Mouse (Mus musculus) forebrain, postnatal 0 days (tissue): ENCODE data around the gene Ash1l. TPM values are rescaled to one million over a fixed set of nuclear protein-coding genes. Genes with fewer than 3 reads are reported as not detected.

Experiments used
- ATAC-seq: fragments of 200-750 bp; cut with Nextera tagmentation; 2 replicates; pipeline ENCODE4 v1.8.0; 2017; ENCODE audit warnings: mild to moderate bottlenecking, moderate library complexity
- DNase-seq: peaks from one replicate; pipeline ENCODE4 v3.0.0-alpha.2; 2015
- H3K27ac ChIP-seq: fragments of 300-500 bp; sonication (generic); 2 replicates; pipeline ENCODE4 v1.5.1; 2014; ENCODE audit warnings: low read depth, mild to moderate bottlenecking, antibody characterized with exemption, low read length, moderate library complexity, mixed read lengths
- H3K27me3 ChIP-seq: fragments of 300-500 bp; sonication (generic); 2 replicates; pipeline ENCODE4 v1.6.1; 2014; ENCODE audit warnings: mild to moderate bottlenecking, low read length, mixed read lengths; ENCODE audit not compliant: insufficient read depth
- H3K36me3 ChIP-seq: fragments of 300-500 bp; sonication (generic); 2 replicates; pipeline ENCODE4 v1.6.1; 2014; ENCODE audit warnings: mild to moderate bottlenecking, moderate library complexity; ENCODE audit not compliant: insufficient read depth
- H3K4me1 ChIP-seq: fragments of 300-500 bp; sonication (generic); 2 replicates; pipeline ENCODE4 v1.6.1; 2014; ENCODE audit warnings: antibody characterized with exemption; ENCODE audit not compliant: insufficient read depth
- H3K4me2 ChIP-seq: fragments of 300-500 bp; sonication (generic); 2 replicates; pipeline ENCODE4 v1.6.1; 2014; ENCODE audit warnings: low read depth, mild to moderate bottlenecking, moderate library complexity
- H3K4me3 ChIP-seq: fragments of 300-500 bp; sonication (generic); 2 replicates; pipeline ENCODE4 v1.5.1; 2014; ENCODE audit warnings: low read depth, low read length, mixed read lengths
- H3K9ac ChIP-seq: fragments of 300-500 bp; sonication (generic); 2 replicates; pipeline ENCODE4 v1.6.1; 2014; ENCODE audit warnings: mild to moderate bottlenecking
- H3K9me3 ChIP-seq: fragments of 300-500 bp; sonication (generic); 2 replicates; pipeline ENCODE4 v1.6.1; 2016; ENCODE audit warnings: low read length
- CTCF ChIP-seq: sonication (generic); IDR thresholded peaks from 2 replicates; pipeline ENCODE4 v1.5.1; 2016; ENCODE audit warnings: antibody characterized with exemption, control low read depth, low read depth
- WGBS: fragments of 180-500 bp; shearing (Covaris S2); extraction: QIAGEN DNeasy Blood & Tissue Kit; methylation state at CpG from one replicate; pipeline ENCODE4 v1.1.7; 2014; 5-methylcytosine and 5-hydroxymethylcytosine counted together
- polyA plus RNA-seq: library from polyadenylated mRNA; unstranded; fragments of >200 nt; fragmentation: Nextera tagmentation; extraction: Ambion mirVana; gene quantifications from 2 replicates; pipeline ENCODE4 v1.2.1, GENCODE M21; 2015
- total RNA-seq: library from RNA; depleted of rRNA; stranded (reverse); fragments of >200 nt; gene quantifications from 2 replicates; pipeline ENCODE4 v1.2.3, GENCODE M21; 2014

The Ash1l gene
- total and polyA plus RNA-seq, 2 experiments from 2014 or later = 12.8 to 28.9 TPM

- Histone ChIP-seq H3K4me3 (peak within 1 kb of the TSS; percentile 69), H3K27me3 (no peaks in the 10 kb centered on the region), H3K4me2 (peak within 1 kb of the TSS; percentile 75), H3K27ac (peak within 1 kb of the TSS; percentile 83), H3K9me3 (no peaks in the 10 kb centered on the region), H3K4me1 (peaks cover 6% of the 10 kb centered on the region; the same call in 1 of the 2 replicates), H3K36me3 (peaks cover 33% of the 10 kb centered on the region), H3K9ac (peak within 1 kb of the TSS; percentile 76)
- WGBS = under 1% methylated on average over 62 of the region's 62 CpGs
- TF ChIP-seq CTCF = peak; percentile 39
- ATAC-seq (peak; percentile 99), DNase-seq (peak; percentile 94)
These were observed 36.7 kb upstream of the Ash1l start, which contains the start of gene Msto1 for GRCm38 (mm10) chr3:88913511-88914383. Gene Msto1, minus strand, starts transcription at chr3:88913999.

DNA sequence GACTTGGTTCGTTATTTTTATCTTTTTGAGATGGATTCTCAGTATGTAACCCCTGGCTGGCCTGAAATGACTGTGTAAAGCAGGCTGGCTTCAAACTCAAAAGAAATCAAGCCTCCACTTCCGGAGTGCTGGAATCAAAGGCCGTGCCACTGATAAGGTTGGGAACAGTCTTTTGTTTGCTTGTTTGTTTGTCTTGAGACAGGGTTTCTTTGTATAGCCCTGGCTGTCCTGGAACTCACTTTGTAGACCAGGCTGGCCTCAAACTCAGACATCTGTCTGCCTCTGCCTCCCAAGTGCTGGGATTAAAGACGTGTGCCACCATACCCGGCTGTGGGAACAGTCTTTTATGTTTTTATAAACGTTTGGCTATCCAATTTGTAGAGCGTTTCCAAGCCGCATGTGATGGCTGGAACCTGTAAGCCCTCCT lies 36.0 kb upstream of the Ash1l start:
- no peaks in the 10 kb centered on the region for H3K9me3 ChIP-seq
- WGBS = 28% methylated on average over 8 of the region's 8 CpGs
- H3K4me1 ChIP-seq = peaks cover 6% of the 10 kb centered on the region; the same call in 1 of the 2 replicates
- no peaks in the 10 kb centered on the region for H3K27me3 ChIP-seq
- ATAC-seq (peak; percentile 5; the same call in 1 of the 2 replicates), DNase-seq (no peak)
- peak overlapping the region; percentile 69 for H3K4me3 ChIP-seq
- H3K36me3 ChIP-seq = peaks cover 28% of the 10 kb centered on the region
- H3K9ac ChIP-seq = peak overlapping the region; percentile 76
- peak overlapping the region; percentile 75 for H3K4me2 ChIP-seq
- H3K27ac ChIP-seq = peak overlapping the region; percentile 83
- no peak for TF ChIP-seq CTCF

- ATAC-seq = no peak
- Histone ChIP-seq H3K36me3 (peaks cover 33% of the 10 kb centered on the region), H3K9ac (no peak overlapping the region), H3K9me3 (0 out of 2 replicates have a peak, but pooled peaks cover 3% of the 10 kb centered on the region), H3K4me2 (no peak overlapping the region), H3K4me1 (peaks cover 6% of the 10 kb centered on the region; the same call in 1 of the 2 replicates), H3K27me3 (no peaks in the 10 kb centered on the region), H3K27ac (no peak overlapping the region), H3K4me3 (no peak overlapping the region)
- no peak for TF ChIP-seq CTCF
- WGBS = 80% methylated on average over 13 of the region's 13 CpGs
- DNase-seq = no peak
These were observed 31.4 kb upstream of the Ash1l start for GRCm38 (mm10) chr3:88918981-88919380.

GRCm38 (mm10) chr3:88921411-88921810 lies 29.0 kb upstream of the Ash1l start:
- Histone ChIP-seq H3K27me3 (no peaks in the 10 kb centered on the region), H3K9me3 (0 out of 2 replicates have a peak, but pooled peaks cover 3% of the 10 kb centered on the region), H3K36me3 (peaks cover 55% of the 10 kb centered on the region), H3K4me1 (no peaks in the 10 kb centered on the region), H3K27ac (no peak overlapping the region), H3K4me2 (no peak overlapping the region), H3K4me3 (no peak overlapping the region), H3K9ac (no peak overlapping the region)
- WGBS = 95% methylated on average over 9 of the region's 9 CpGs
- ATAC-seq (no peak), DNase-seq (no peak)
- TF ChIP-seq CTCF = no peak

DNA sequence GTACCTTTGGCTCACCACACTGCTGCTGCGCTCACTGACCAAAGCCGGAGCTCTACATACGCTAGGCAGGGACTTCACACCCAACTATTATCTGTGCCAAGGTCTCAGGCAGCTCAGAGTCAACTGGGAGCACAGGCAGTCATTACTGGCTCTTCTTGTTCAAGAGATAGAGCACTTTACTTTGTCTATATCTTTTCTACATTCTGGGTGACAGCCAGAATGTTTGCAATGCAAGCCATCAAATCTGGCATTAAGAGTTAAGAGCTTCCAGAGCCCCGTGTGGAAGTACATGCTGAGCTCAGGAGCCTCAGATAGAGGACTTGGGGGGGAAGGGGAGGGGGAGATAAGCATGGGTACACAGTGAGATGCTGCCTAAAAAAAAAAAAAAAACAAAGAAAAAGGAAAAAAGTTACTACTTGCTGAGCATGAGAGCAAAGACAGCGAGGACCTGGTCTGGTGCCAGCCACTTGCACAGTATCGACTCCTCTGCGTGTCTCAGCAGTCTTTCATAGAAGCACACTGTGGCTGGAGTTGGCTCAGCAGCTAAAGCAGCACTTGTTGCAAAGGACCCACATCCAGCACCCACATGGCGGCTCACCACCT lies 26.3 kb upstream of the Ash1l start:
- Histone ChIP-seq H3K9me3 (0 out of 2 replicates have a peak, but pooled peaks cover 3% of the 10 kb centered on the region), H3K9ac (no peak overlapping the region), H3K27me3 (no peaks in the 10 kb centered on the region), H3K4me2 (no peak overlapping the region), H3K4me1 (no peaks in the 10 kb centered on the region), H3K36me3 (peaks cover 82% of the 10 kb centered on the region), H3K4me3 (no peak overlapping the region), H3K27ac (no peak overlapping the region)
- no peak for TF ChIP-seq CTCF
- DNase-seq = no peak
- ATAC-seq = no peak
- WGBS = 82% methylated on average over 8 of the region's 8 CpGs

DNA sequence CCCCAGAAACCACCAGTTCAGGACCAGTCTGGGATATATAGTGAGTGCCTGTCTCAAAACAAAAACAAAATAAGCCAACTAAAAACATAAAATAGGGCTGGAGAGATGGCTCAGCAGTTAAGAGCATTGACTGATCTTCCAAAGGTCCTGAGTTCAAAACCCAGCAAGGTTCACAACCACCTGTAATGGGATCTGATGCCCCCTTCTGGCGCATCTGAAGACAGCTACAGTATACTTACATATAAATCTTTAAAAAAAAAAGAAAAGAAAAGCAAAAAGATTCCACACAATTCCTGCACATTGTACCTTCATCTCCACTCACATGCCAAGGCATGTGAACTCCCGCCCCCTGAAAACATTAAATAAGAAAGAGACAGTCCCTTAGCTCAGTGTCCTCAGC lies 24.8 kb upstream of the Ash1l start:
- no peak for TF ChIP-seq CTCF
- Histone ChIP-seq H3K9ac (no peak overlapping the region), H3K27ac (no peak overlapping the region), H3K9me3 (0 out of 2 replicates have a peak, but pooled peaks cover 3% of the 10 kb centered on the region), H3K4me1 (no peaks in the 10 kb centered on the region), H3K4me3 (no peak overlapping the region), H3K4me2 (no peak overlapping the region), H3K36me3 (peaks cover 94% of the 10 kb centered on the region), H3K27me3 (no peaks in the 10 kb centered on the region)
- 85% methylated on average over 2 of the region's 2 CpGs for WGBS
- DNase-seq = no peak
- no peak for ATAC-seq

- H3K9me3 ChIP-seq = no peaks in the 10 kb centered on the region
- H3K36me3 ChIP-seq = peaks cover 83% of the 10 kb centered on the region
- DNase-seq = no peak
- no peak for ATAC-seq
- no peak overlapping the region for H3K4me2 ChIP-seq
- no peaks in the 10 kb centered on the region for H3K4me1 ChIP-seq
- H3K27me3 ChIP-seq = no peaks in the 10 kb centered on the region
- H3K9ac ChIP-seq = no peak overlapping the region
- WGBS = 92% methylated on average over 3 of the region's 3 CpGs
- TF ChIP-seq CTCF = no peak
- H3K27ac ChIP-seq = no peak overlapping the region
- no peak overlapping the region for H3K4me3 ChIP-seq
These were observed 20.9 kb upstream of the Ash1l start for GRCm38 (mm10) chr3:88929501-88929900.
